Mouse (Mus musculus): ENCODE data around the gene Igsf8. TPM values are rescaled to one million over a fixed set of nuclear protein-coding genes. Genes with fewer than 3 reads are reported as not detected.

Gene Igsf8
- polyA plus RNA-seq, 1 experiment from 2014 or later, result 64.7 TPM

GRCm38 (mm10) chr1:172328461-172328860 lies 67.0 kb downstream of the Igsf8 start:
- Histone ChIP-seq H3K9me3 (ENCODE audit: control insufficient read depth, low read length) (no peaks in the 10 kb centered on the region), H3K36me3 (replicated peaks; ENCODE audit: control insufficient read depth, insufficient read depth) (no peaks in the 10 kb centered on the region), H3K4me2 (replicated peaks) (peak overlapping the region; percentile 53), H3K27ac (no peak overlapping the region), H3K27me3 (ENCODE audit: control insufficient read depth, insufficient read depth, low read length) (peaks cover 8% of the 10 kb centered on the region; the same call in 1 of the 2 replicates), H3K9ac (no peak overlapping the region), H3K4me3 (replicated peaks; ENCODE audit: low read length) (peak overlapping the region; percentile 27; the same call in 1 of the 2 replicates), H3K4me1 (replicated peaks; ENCODE audit: control insufficient read depth, insufficient read depth, low read length) (peaks cover 7% of the 10 kb centered on the region)
- WGBS, result 85% methylated on average over 7 of the region's 7 CpGs
- DNase-seq (ENCODE audit: low spot score), result no peak
- ATAC-seq (ENCODE audit: low FRiP score), result no peak

DNA sequence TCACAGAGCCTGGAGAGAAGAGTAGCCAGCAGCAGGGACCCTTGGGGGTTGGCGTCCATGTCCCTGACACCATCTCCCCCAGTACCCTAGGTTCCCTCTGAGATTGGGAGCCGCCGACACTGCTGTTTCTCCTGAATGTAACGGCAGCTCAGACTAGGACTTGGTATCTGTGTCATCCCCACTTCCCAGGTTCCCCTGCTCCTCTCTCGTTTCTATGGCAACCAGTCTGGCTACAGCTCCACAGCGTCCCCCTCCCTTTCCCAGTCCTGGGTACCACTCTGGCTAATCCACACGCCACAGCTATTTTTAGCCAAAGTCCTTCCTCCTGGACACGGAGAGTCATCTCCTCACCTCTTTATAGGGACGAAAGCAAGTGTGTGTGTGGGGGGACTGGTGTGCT lies 67.7 kb downstream of the Igsf8 start, which contains the start of gene Kcnj9:
Gene Kcnj9, minus strand, starts transcription at position 188 of the 400 bp plus-strand sequence.
- 11% methylated on average over 9 of the region's 9 CpGs for WGBS
- Histone ChIP-seq H3K9me3 (ENCODE audit: control insufficient read depth, low read length) (no peaks in the 10 kb centered on the region), H3K9ac (peak within 1 kb of the TSS; percentile 53), H3K4me2 (replicated peaks) (peak within 1 kb of the TSS; percentile 53), H3K27ac (peak within 1 kb of the TSS; percentile 63), H3K36me3 (replicated peaks; ENCODE audit: control insufficient read depth, insufficient read depth) (no peaks in the 10 kb centered on the region), H3K4me1 (replicated peaks; ENCODE audit: control insufficient read depth, insufficient read depth, low read length) (peaks cover 7% of the 10 kb centered on the region), H3K4me3 (replicated peaks; ENCODE audit: low read length) (peak within 1 kb of the TSS; percentile 27), H3K27me3 (ENCODE audit: control insufficient read depth, insufficient read depth, low read length) (peaks cover 8% of the 10 kb centered on the region; the same call in 1 of the 2 replicates)
- ATAC-seq (ENCODE audit: low FRiP score) (peak; percentile 85), DNase-seq (ENCODE audit: low spot score) (peak; percentile 81)

DNA sequence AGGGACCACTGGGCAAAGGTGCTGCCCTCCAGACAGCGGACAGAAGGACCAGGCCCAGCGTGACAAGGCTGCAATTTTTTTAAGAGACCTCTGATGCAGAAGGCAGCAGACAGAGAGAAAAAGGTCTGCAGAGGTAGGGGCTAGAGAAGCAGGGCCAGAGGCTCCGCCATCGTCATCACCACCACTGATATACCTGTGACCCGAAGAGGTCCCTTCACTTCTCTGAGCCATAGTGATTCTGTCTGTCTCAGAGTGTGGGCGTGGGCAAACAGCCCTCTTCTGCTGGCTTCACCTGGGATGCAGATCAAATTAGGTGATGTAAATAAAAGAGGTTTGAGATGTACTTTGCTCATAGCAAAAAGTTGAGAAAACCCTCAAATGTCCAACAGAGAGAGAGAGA lies 68.2 kb downstream of the Igsf8 start:
- Histone ChIP-seq H3K36me3 (replicated peaks; ENCODE audit: control insufficient read depth, insufficient read depth) (no peaks in the 10 kb centered on the region), H3K27me3 (ENCODE audit: control insufficient read depth, insufficient read depth, low read length) (peaks cover 8% of the 10 kb centered on the region; the same call in 1 of the 2 replicates), H3K4me2 (replicated peaks) (peak overlapping the region; percentile 53), H3K9me3 (ENCODE audit: control insufficient read depth, low read length) (no peaks in the 10 kb centered on the region), H3K9ac (peak overlapping the region; percentile 53; the same call in 1 of the 2 replicates), H3K27ac (peak overlapping the region; percentile 63), H3K4me1 (replicated peaks; ENCODE audit: control insufficient read depth, insufficient read depth, low read length) (peaks cover 7% of the 10 kb centered on the region), H3K4me3 (replicated peaks; ENCODE audit: low read length) (peak overlapping the region; percentile 27; the same call in 1 of the 2 replicates)
- no peak for DNase-seq (ENCODE audit: low spot score)
- WGBS, result 66% methylated on average over 6 of the region's 6 CpGs
- no peak for ATAC-seq (ENCODE audit: low FRiP score)

- no peaks in the 10 kb centered on the region for H3K9me3 ChIP-seq (ENCODE audit: control insufficient read depth, low read length)
- peaks cover 7% of the 10 kb centered on the region; the same call in 1 of the 2 replicates for H3K27me3 ChIP-seq (ENCODE audit: control insufficient read depth, insufficient read depth, low read length)
- H3K9ac ChIP-seq, result no peak overlapping the region
- ATAC-seq (ENCODE audit: low FRiP score) (no peak), DNase-seq (ENCODE audit: low spot score) (no peak)
- H3K4me1 ChIP-seq (replicated peaks; ENCODE audit: control insufficient read depth, insufficient read depth, low read length), result peaks cover 7% of the 10 kb centered on the region
- no peaks in the 10 kb centered on the region for H3K36me3 ChIP-seq (replicated peaks; ENCODE audit: control insufficient read depth, insufficient read depth)
- no peak overlapping the region for H3K4me2 ChIP-seq (replicated peaks)
- 57% methylated on average over 8 of the region's 8 CpGs for WGBS
- H3K4me3 ChIP-seq (replicated peaks; ENCODE audit: low read length), result no peak overlapping the region
- H3K27ac ChIP-seq, result no peak overlapping the region
These were observed 70.0 kb downstream of the Igsf8 start for GRCm38 (mm10) chr1:172331422-172331947.

DNA sequence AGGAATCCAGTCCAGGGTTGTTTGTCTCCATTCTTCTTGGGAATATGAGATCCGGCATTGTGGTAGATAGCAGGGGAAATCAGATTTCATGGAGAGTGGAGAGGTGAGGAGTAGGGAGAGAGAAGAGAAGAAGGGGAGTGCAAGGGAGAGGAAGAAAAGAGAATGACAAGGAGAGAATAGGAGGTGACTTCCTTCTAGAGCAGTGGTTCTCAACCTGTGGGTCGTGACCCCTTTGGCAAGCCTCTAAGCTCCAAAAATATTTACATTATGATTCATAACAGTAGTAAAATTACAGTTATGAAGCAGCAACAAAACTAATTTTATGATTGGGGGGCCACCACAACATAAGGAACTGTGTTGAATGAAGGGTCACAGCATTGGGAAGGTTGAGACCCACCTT lies 71.5 kb downstream of the Igsf8 start:
- H3K4me1 ChIP-seq (replicated peaks; ENCODE audit: control insufficient read depth, insufficient read depth, low read length), result peaks cover 7% of the 10 kb centered on the region
- H3K4me2 ChIP-seq (replicated peaks), result no peak overlapping the region
- H3K4me3 ChIP-seq (replicated peaks; ENCODE audit: low read length), result no peak overlapping the region
- DNase-seq (ENCODE audit: low spot score), result no peak
- H3K9me3 ChIP-seq (ENCODE audit: control insufficient read depth, low read length), result no peaks in the 10 kb centered on the region
- 89% methylated on average over 2 of the region's 2 CpGs for WGBS
- no peak overlapping the region for H3K27ac ChIP-seq
- H3K27me3 ChIP-seq (ENCODE audit: control insufficient read depth, insufficient read depth, low read length), result no peaks in the 10 kb centered on the region
- H3K9ac ChIP-seq, result no peak overlapping the region
- ATAC-seq (ENCODE audit: low FRiP score), result no peak
- no peaks in the 10 kb centered on the region for H3K36me3 ChIP-seq (replicated peaks; ENCODE audit: control insufficient read depth, insufficient read depth)

- H3K36me3 ChIP-seq (replicated peaks; ENCODE audit: control insufficient read depth, insufficient read depth), result no peaks in the 10 kb centered on the region
- H3K9me3 ChIP-seq (ENCODE audit: control insufficient read depth, low read length), result no peaks in the 10 kb centered on the region
- H3K27ac ChIP-seq, result no peak overlapping the region
- WGBS, result 22% methylated on average over 3 of the region's 3 CpGs
- no peak for ATAC-seq (ENCODE audit: low FRiP score)
- H3K4me2 ChIP-seq (replicated peaks), result no peak overlapping the region
- no peak overlapping the region for H3K9ac ChIP-seq
- H3K27me3 ChIP-seq (ENCODE audit: control insufficient read depth, insufficient read depth, low read length), result no peaks in the 10 kb centered on the region
- H3K4me3 ChIP-seq (replicated peaks; ENCODE audit: low read length), result no peak overlapping the region
- peaks cover 7% of the 10 kb centered on the region for H3K4me1 ChIP-seq (replicated peaks; ENCODE audit: control insufficient read depth, insufficient read depth, low read length)
- no peak for DNase-seq (ENCODE audit: low spot score)
These were observed 72.1 kb downstream of the Igsf8 start for GRCm38 (mm10) chr1:172333512-172333911.

DNA sequence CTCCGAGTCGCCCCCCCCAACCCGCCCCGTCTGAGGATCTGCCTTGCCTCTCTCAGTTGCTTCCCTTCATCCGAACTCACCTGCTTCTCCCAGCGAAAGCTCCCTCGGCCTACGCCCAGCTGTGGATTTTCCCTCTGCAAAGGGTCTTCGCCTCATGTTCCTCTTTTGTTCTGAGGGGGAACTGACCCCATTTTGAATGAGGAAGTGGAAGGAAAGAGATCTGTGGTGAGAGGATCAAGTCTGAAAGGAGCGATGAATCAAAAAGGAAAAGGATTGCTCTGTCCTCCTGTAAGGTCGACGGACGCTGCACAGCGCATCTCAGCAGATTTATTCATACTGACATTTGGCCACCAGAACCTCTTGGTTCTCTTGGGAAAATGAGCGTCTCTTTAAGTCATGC lies 74.4 kb downstream of the Igsf8 start:
- DNase-seq (ENCODE audit: low spot score) (no peak), ATAC-seq (ENCODE audit: low FRiP score) (no peak)
- Histone ChIP-seq H3K9ac (no peak overlapping the region), H3K36me3 (replicated peaks; ENCODE audit: control insufficient read depth, insufficient read depth) (no peaks in the 10 kb centered on the region), H3K27me3 (ENCODE audit: control insufficient read depth, insufficient read depth, low read length) (no peaks in the 10 kb centered on the region), H3K4me1 (replicated peaks; ENCODE audit: control insufficient read depth, insufficient read depth, low read length) (no peaks in the 10 kb centered on the region; the same call in 1 of the 2 replicates), H3K9me3 (ENCODE audit: control insufficient read depth, low read length) (no peaks in the 10 kb centered on the region), H3K27ac (no peak overlapping the region), H3K4me3 (replicated peaks; ENCODE audit: low read length) (no peak overlapping the region), H3K4me2 (replicated peaks) (no peak overlapping the region)
- 77% methylated on average over 15 of the region's 15 CpGs for WGBS

DNA sequence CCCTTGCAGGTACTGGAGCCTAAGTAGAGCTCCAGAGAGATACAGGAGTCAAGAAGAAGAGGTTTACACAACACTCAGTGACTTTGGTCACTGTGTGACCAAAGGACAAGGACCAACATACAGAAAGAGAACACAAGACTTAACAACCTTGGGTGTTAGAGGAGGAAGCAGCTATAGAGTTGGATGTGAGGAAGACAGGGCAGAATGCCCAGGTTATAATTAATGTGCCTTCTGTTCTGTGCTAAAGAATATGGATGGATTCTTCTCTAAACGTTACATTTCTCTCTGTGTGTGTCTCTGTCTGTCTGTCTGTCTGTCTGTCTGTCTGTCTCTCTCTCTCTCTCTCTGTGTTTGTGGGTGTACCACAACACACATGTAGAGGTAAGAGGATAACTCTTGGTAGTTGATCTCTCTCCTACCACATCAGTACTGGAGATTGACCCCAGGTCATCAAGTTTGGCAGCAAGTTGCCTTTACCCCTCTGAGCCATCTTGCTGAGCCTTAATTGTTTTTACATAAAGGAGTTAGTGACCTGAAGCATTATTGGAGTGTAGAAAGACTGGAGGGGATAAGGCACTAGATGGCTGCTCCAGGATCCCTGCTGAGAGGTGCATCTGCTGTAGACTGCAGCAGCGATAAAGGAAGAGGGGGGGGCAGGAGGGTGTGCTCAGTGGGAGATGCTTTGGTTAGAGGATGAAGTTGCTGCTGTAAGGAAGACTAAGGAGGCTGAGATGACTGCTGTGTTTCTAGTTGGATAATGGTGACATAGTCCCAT lies 76.2 kb downstream of the Igsf8 start:
- WGBS, result 29% methylated on average over 2 of the region's 2 CpGs
- Histone ChIP-seq H3K9me3 (ENCODE audit: control insufficient read depth, low read length) (no peaks in the 10 kb centered on the region), H3K9ac (no peak overlapping the region), H3K27me3 (ENCODE audit: control insufficient read depth, insufficient read depth, low read length) (no peaks in the 10 kb centered on the region), H3K4me3 (replicated peaks; ENCODE audit: low read length) (no peak overlapping the region), H3K4me1 (replicated peaks; ENCODE audit: control insufficient read depth, insufficient read depth, low read length) (no peaks in the 10 kb centered on the region; the same call in 1 of the 2 replicates), H3K36me3 (replicated peaks; ENCODE audit: control insufficient read depth, insufficient read depth) (no peaks in the 10 kb centered on the region), H3K4me2 (replicated peaks) (no peak overlapping the region), H3K27ac (no peak overlapping the region)
- DNase-seq (ENCODE audit: low spot score) (no peak), ATAC-seq (ENCODE audit: low FRiP score) (no peak)

DNA sequence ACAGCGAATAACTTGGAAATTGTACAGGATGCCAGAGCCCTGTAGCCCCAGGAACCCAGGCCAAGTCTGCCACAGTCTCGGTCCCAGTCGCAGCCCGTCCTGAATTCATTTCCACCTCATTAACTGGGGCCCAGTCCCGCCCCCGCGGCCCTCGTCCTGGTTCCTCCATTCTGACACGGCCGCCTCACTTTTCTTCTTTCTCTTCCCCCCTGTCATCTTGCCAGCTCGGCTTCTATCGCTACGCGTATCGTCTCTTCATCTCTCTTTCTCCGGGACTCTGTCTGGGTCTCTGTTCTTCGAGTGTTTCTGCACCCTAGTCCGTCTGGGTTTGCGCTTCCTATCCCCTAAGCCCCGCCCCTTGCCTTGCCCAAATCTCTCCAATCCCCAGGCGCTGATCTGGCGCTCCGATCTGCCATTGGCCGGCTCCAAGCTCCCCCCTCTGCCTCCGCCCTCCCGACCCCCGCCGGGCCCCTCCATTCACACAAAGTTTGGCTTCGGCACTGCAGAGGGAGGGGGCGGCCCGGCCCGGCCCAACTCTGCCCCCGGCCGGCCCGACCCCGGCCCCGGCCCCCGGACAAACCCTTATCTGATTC lies 79.4 kb downstream of the Igsf8 start, which contains the start of gene Kcnj10:
Gene Kcnj10, plus strand, starts transcription at position 482 of the 593 bp plus-strand sequence.
- no peaks in the 10 kb centered on the region for H3K36me3 ChIP-seq (replicated peaks; ENCODE audit: control insufficient read depth, insufficient read depth)
- peak within 1 kb of the TSS; percentile 16; the same call in 1 of the 2 replicates for H3K9ac ChIP-seq
- H3K4me1 ChIP-seq (replicated peaks; ENCODE audit: control insufficient read depth, insufficient read depth, low read length), result no peaks in the 10 kb centered on the region; the same call in 1 of the 2 replicates
- no peaks in the 10 kb centered on the region for H3K27me3 ChIP-seq (ENCODE audit: control insufficient read depth, insufficient read depth, low read length)
- DNase-seq (ENCODE audit: low spot score) (peak; percentile 78), ATAC-seq (ENCODE audit: low FRiP score) (peak; percentile 91)
- H3K9me3 ChIP-seq (ENCODE audit: control insufficient read depth, low read length), result no peaks in the 10 kb centered on the region
- H3K27ac ChIP-seq, result peak within 1 kb of the TSS; percentile 47; the same call in 1 of the 2 replicates
- peak within 1 kb of the TSS; percentile 34 for H3K4me3 ChIP-seq (replicated peaks; ENCODE audit: low read length)
- peak within 1 kb of the TSS; percentile 65 for H3K4me2 ChIP-seq (replicated peaks)
- WGBS, result 2% methylated on average over 37 of the region's 38 CpGs

Data from hindbrain, embryonic 14.5 days (tissue).